Mouse (Mus musculus): ENCODE results near the gene Pcdh9.

- TF ChIP-seq POLR2A (IDR thresholded peaks at IDR 0.05; ENCODE audit: control insufficient read depth, extremely low read depth, insufficient read depth, low read length, poor library complexity): no peak
- TF ChIP-seq CTCF (IDR thresholded peaks at IDR 0.05; ENCODE audit: borderline replicate concordance, control insufficient read depth, extremely low read depth, insufficient read depth, low read length, poor library complexity): no peak
These were observed 4.9 kb downstream of the Pcdh9 start for GRCm38 (mm10) chr14:93885551-93886084.

All from thymus, adult 2 months (tissue).